Comparison of ENCODE assay signal across 10 mouse cellular contexts in genomic region chr5:19522168-19522567, GRCm38 (mm10).
DNase-seq lines count a peak whose midpoint lies in the region; ATAC-seq and TF ChIP-seq lines count a peak whose summit lies in the region.
"Had no signal": no experiment of that assay in that cellular context is flagged by ENCODE, and none has a peak within 500 bp of the region (broad histone marks: within the 10 kb centered on the region; RNA-seq: fewer than 3 reads in every experiment).

No protein-coding gene starts in this region.

- no peak overlapping the region for H3K9ac ChIP-seq in forebrain, embryonic 12.5 days
- H3K9ac ChIP-seq in liver, embryonic 11.5 days (ENCODE audit: low read depth, low read length), result no peak overlapping the region
- H3K9ac ChIP-seq: embryonic facial prominence, embryonic 12.5 days; lung, embryonic 15.5 days had no signal

- peak; percentile 69; the same call in 1 of the 2 replicates for ATAC-seq in forebrain, embryonic 12.5 days (ENCODE audit: low FRiP score)
- peak; percentile 51; the same call in 1 of the 2 replicates for ATAC-seq in liver, embryonic 11.5 days (replicated peaks; ENCODE audit: low FRiP score)

- DNase-seq in left cerebral cortex, adult 2 months (ENCODE audit: extremely low spot score in 1 of 2, low spot score in 2 of 2), result no peak
- no peak for DNase-seq in left cerebral cortex, postnatal 4 days
- DNase-seq in ZHBTc4 (ENCODE audit: low read depth, low spot score), result peak; percentile 25
- DNase-seq in liver, embryonic 11.5 days (ENCODE audit: low spot score), result no peak
- peak; percentile 64 for DNase-seq in telencephalon, adult 2 months (ENCODE audit: low read depth, low spot score)
- DNase-seq in layer of hippocampus, postnatal 25 days (ENCODE audit: extremely low spot score in 1 of 2, low spot score in 1 of 2), result no peak
- DNase-seq in thymus, postnatal 4 days, result no peak

- no peaks in the 10 kb centered on the region for H3K9me3 ChIP-seq in forebrain, embryonic 12.5 days
- no peaks in the 10 kb centered on the region for H3K9me3 ChIP-seq in liver, embryonic 11.5 days (ENCODE audit: control insufficient read depth, low read length)
- H3K9me3 ChIP-seq: embryonic facial prominence, embryonic 12.5 days; lung, embryonic 15.5 days had no signal

- H3K4me3 ChIP-seq in left cerebral cortex, adult 2 months, result no peak overlapping the region
- no peak overlapping the region for H3K4me3 ChIP-seq in forebrain, embryonic 12.5 days (replicated peaks)
- H3K4me3 ChIP-seq in liver, embryonic 11.5 days (ENCODE audit: low read depth, low read length), result no peak overlapping the region
- H3K4me3 ChIP-seq: embryonic facial prominence, embryonic 12.5 days; lung, embryonic 15.5 days had no signal

- peak; percentile 63 for TF ChIP-seq CTCF in left cerebral cortex, adult 2 months (IDR thresholded peaks at IDR 0.05)

- H3K36me3 ChIP-seq in forebrain, embryonic 12.5 days (replicated peaks), result no peaks in the 10 kb centered on the region
- no peaks in the 10 kb centered on the region for H3K36me3 ChIP-seq in liver, embryonic 11.5 days (ENCODE audit: control insufficient read depth, insufficient read depth, low read length)
- H3K36me3 ChIP-seq: embryonic facial prominence, embryonic 12.5 days; lung, embryonic 15.5 days had no signal

- H3K27ac ChIP-seq in left cerebral cortex, adult 2 months, result no peak overlapping the region
- no peak overlapping the region for H3K27ac ChIP-seq in forebrain, embryonic 12.5 days
- no peak overlapping the region for H3K27ac ChIP-seq in liver, embryonic 11.5 days (ENCODE audit: low read depth, low read length)
- H3K27ac ChIP-seq: embryonic facial prominence, embryonic 12.5 days; lung, embryonic 15.5 days had no signal

- H3K4me2 ChIP-seq in forebrain, embryonic 12.5 days, result no peak overlapping the region
- no peak overlapping the region for H3K4me2 ChIP-seq in liver, embryonic 11.5 days
- H3K4me2 ChIP-seq: embryonic facial prominence, embryonic 12.5 days; lung, embryonic 15.5 days had no signal

- H3K4me1 ChIP-seq in forebrain, embryonic 12.5 days, result no peaks in the 10 kb centered on the region
- H3K4me1 ChIP-seq in liver, embryonic 11.5 days (replicated peaks; ENCODE audit: control insufficient read depth, insufficient read depth, low read length), result no peaks in the 10 kb centered on the region
- H3K4me1 ChIP-seq: embryonic facial prominence, embryonic 12.5 days; lung, embryonic 15.5 days had no signal

- no peaks in the 10 kb centered on the region for H3K27me3 ChIP-seq in forebrain, embryonic 12.5 days
- no peaks in the 10 kb centered on the region for H3K27me3 ChIP-seq in liver, embryonic 11.5 days (replicated peaks; ENCODE audit: control insufficient read depth, insufficient read depth, low read length)
- H3K27me3 ChIP-seq: embryonic facial prominence, embryonic 12.5 days; lung, embryonic 15.5 days had no signal

- intact Hi-C loops in left cerebral cortex, adult 2 months (cut with DNase I), result loop anchor here (2.0 to 10.0 kb wide), 7 partner anchors 223 to 1250 kb away; no protein-coding TSS in a partner anchor
- intact Hi-C loops in left cerebral cortex, postnatal 4 days (cut with DNase I), result loop anchor here (10.0 kb wide), 3 partner anchors 383 to 1253 kb away; no protein-coding TSS in a partner anchor

Comparison
In these comparisons a context has a peak if more than half of its experiments do, and no peak if none do; other contexts are left out.
1. DNase-seq: peak in ZHBTc4 (single experiment) and telencephalon, adult 2 months (single experiment); none in left cerebral cortex, adult 2 months (0 of 2), left cerebral cortex, postnatal 4 days (single experiment), liver, embryonic 11.5 days (single experiment), layer of hippocampus, postnatal 25 days (0 of 2) and thymus, postnatal 4 days (single experiment).